Mouse (Mus musculus) heart, adult 2 months (tissue): Measurements from ENCODE around the gene Ddx18.

Source experiments
- CTCF ChIP-seq: fragments of 200-600 bp; IDR thresholded peaks from 2 replicates; pipeline ENCODE4 v1.8.1; 2022; ENCODE audit warnings: antibody characterized with exemption, mild to moderate bottlenecking, moderate library complexity
- EP300 ChIP-seq: fragments of 200-500 bp; IDR thresholded peaks from 2 replicates; pipeline ENCODE4 v1.6.1; 2011; ENCODE audit warnings: low read depth, low read length, control low read depth; ENCODE audit not compliant: insufficient read depth
- POLR2A ChIP-seq: fragments of 200-500 bp; IDR thresholded peaks from 2 replicates; pipeline ENCODE4 v1.6.1; 2011; ENCODE audit warnings: mild to moderate bottlenecking, low read depth, low read length, control low read depth; ENCODE audit not compliant: insufficient read depth

DNA sequence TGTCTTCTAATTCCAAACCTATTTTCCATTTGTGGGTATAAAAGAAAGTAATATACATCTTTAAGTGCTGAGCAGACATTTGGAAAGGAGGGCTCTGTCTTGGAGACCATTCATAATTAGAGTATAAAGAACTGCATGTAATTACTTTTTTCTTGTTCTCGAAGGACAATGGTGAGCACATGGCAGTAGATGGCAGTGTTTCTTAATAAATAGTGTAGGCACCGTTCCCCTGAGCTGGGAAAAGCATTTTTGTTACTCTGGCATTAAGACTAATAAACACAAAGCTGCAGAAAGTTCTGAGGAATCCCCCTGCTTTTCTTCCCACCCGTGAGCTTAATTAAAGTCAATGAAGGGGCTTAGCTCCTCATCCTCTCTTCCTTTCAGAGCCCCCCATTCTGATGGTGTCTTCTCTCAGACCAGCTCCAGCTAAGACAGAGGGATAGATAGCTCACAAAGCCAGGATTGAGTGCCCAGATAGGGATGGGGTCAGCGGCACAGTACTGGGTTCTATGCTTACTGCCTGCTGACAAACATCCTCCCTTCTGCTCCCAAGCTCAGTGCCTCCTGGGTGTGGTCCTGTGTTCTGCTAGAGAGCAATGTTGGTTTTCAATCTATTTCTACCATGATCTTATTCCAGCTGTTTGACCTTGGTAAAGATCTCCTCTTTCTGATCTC, 29.3 kb upstream of the Ddx18 start:
- TF ChIP-seq CTCF (peak; percentile 55), EP300 (no peak), POLR2A (no peak)
